Mouse (Mus musculus) forebrain, postnatal 0 days (tissue): Measurements from ENCODE around the gene Mapk8ip3. TPM values are rescaled to one million over a fixed set of nuclear protein-coding genes. Genes with fewer than 3 reads are reported as not detected.
A peak's percentile ranks its signal among the peaks of the same experiment; 100 is the strongest.

ENCODE experiments used
- ATAC-seq: fragments of 200-750 bp; cut with Nextera tagmentation; 2 replicates; pipeline ENCODE4 v1.8.0; 2017; ENCODE audit warnings: mild to moderate bottlenecking, moderate library complexity
- DNase-seq: peaks from one replicate; pipeline ENCODE4 v3.0.0-alpha.2; 2015
- H3K27ac ChIP-seq: fragments of 300-500 bp; sonication (generic); 2 replicates; pipeline ENCODE4 v1.5.1; 2014; ENCODE audit warnings: low read depth, mild to moderate bottlenecking, antibody characterized with exemption, low read length, moderate library complexity, mixed read lengths
- H3K27me3 ChIP-seq: fragments of 300-500 bp; sonication (generic); 2 replicates; pipeline ENCODE4 v1.6.1; 2014; ENCODE audit warnings: mild to moderate bottlenecking, low read length, mixed read lengths; ENCODE audit not compliant: insufficient read depth
- H3K36me3 ChIP-seq: fragments of 300-500 bp; sonication (generic); 2 replicates; pipeline ENCODE4 v1.6.1; 2014; ENCODE audit warnings: mild to moderate bottlenecking, moderate library complexity; ENCODE audit not compliant: insufficient read depth
- H3K4me1 ChIP-seq: fragments of 300-500 bp; sonication (generic); 2 replicates; pipeline ENCODE4 v1.6.1; 2014; ENCODE audit warnings: antibody characterized with exemption; ENCODE audit not compliant: insufficient read depth
- H3K4me2 ChIP-seq: fragments of 300-500 bp; sonication (generic); 2 replicates; pipeline ENCODE4 v1.6.1; 2014; ENCODE audit warnings: low read depth, mild to moderate bottlenecking, moderate library complexity
- H3K4me3 ChIP-seq: fragments of 300-500 bp; sonication (generic); 2 replicates; pipeline ENCODE4 v1.5.1; 2014; ENCODE audit warnings: low read depth, low read length, mixed read lengths
- H3K9ac ChIP-seq: fragments of 300-500 bp; sonication (generic); 2 replicates; pipeline ENCODE4 v1.6.1; 2014; ENCODE audit warnings: mild to moderate bottlenecking
- H3K9me3 ChIP-seq: fragments of 300-500 bp; sonication (generic); 2 replicates; pipeline ENCODE4 v1.6.1; 2016; ENCODE audit warnings: low read length
- CTCF ChIP-seq: sonication (generic); IDR thresholded peaks from 2 replicates; pipeline ENCODE4 v1.5.1; 2016; ENCODE audit warnings: antibody characterized with exemption, control low read depth, low read depth
- WGBS: fragments of 180-500 bp; shearing (Covaris S2); extraction: QIAGEN DNeasy Blood & Tissue Kit; methylation state at CpG from one replicate; pipeline ENCODE4 v1.1.7; 2014; 5-methylcytosine and 5-hydroxymethylcytosine counted together
- polyA plus RNA-seq: library from polyadenylated mRNA; unstranded; fragments of >200 nt; fragmentation: Nextera tagmentation; extraction: Ambion mirVana; gene quantifications from 2 replicates; pipeline ENCODE4 v1.2.1, GENCODE M21; 2015
- total RNA-seq: library from RNA; depleted of rRNA; stranded (reverse); fragments of >200 nt; gene quantifications from 2 replicates; pipeline ENCODE4 v1.2.3, GENCODE M21; 2014

The Mapk8ip3 gene
- total and polyA plus RNA-seq, 2 experiments from 2014 or later, result 65.1 to 151 TPM

GRCm38 (mm10) chr17:24874405-24874745, 62.4 kb downstream of the Mapk8ip3 start:
- WGBS, result 50% methylated on average over 1 of the region's 1 CpGs
- Histone ChIP-seq H3K36me3 (no peaks in the 10 kb centered on the region), H3K9me3 (no peaks in the 10 kb centered on the region), H3K9ac (no peak overlapping the region), H3K4me2 (no peak overlapping the region), H3K27me3 (no peaks in the 10 kb centered on the region), H3K4me3 (no peak overlapping the region), H3K4me1 (no peaks in the 10 kb centered on the region), H3K27ac (no peak overlapping the region)
- no peak for TF ChIP-seq CTCF
- DNase-seq, result no peak
- ATAC-seq, result no peak

GRCm38 (mm10) chr17:24873695-24874404, 62.9 kb downstream of the Mapk8ip3 start:
- no peak for DNase-seq
- H3K4me1 ChIP-seq, result no peaks in the 10 kb centered on the region
- no peak overlapping the region for H3K27ac ChIP-seq
- 40% methylated on average over 4 of the region's 4 CpGs for WGBS
- no peak overlapping the region for H3K9ac ChIP-seq
- no peaks in the 10 kb centered on the region for H3K9me3 ChIP-seq
- no peak overlapping the region for H3K4me2 ChIP-seq
- no peak for TF ChIP-seq CTCF
- no peak overlapping the region for H3K4me3 ChIP-seq
- no peak for ATAC-seq
- H3K36me3 ChIP-seq, result no peaks in the 10 kb centered on the region
- no peaks in the 10 kb centered on the region for H3K27me3 ChIP-seq

- H3K9me3 ChIP-seq, result no peaks in the 10 kb centered on the region
- H3K4me3 ChIP-seq, result no peak overlapping the region
- DNase-seq, result no peak
- peaks cover 17% of the 10 kb centered on the region; the same call in 1 of the 2 replicates for H3K36me3 ChIP-seq
- H3K4me1 ChIP-seq, result no peaks in the 10 kb centered on the region
- no peaks in the 10 kb centered on the region for H3K27me3 ChIP-seq
- 94% methylated on average over 10 of the region's 10 CpGs for WGBS
- no peak for TF ChIP-seq CTCF
- H3K9ac ChIP-seq, result no peak overlapping the region
- H3K27ac ChIP-seq, result no peak overlapping the region
- H3K4me2 ChIP-seq, result no peak overlapping the region
- no peak for ATAC-seq
Observed at GRCm38 (mm10) chr17:24867914-24868313, 68.9 kb downstream of the Mapk8ip3 start.

- 91% methylated on average over 8 of the region's 8 CpGs for WGBS
- DNase-seq (no peak), ATAC-seq (no peak)
- H3K4me3 ChIP-seq, result no peak within 1 kb of the TSS
- no peak within 1 kb of the TSS for H3K27ac ChIP-seq
- H3K4me2 ChIP-seq, result no peak within 1 kb of the TSS
- H3K36me3 ChIP-seq, result peaks cover 35% of the 10 kb centered on the region
- H3K9ac ChIP-seq, result no peak within 1 kb of the TSS
- no peaks in the 10 kb centered on the region for H3K4me1 ChIP-seq
- no peak for TF ChIP-seq CTCF
- H3K27me3 ChIP-seq, result no peaks in the 10 kb centered on the region
- H3K9me3 ChIP-seq, result no peaks in the 10 kb centered on the region
Observed at GRCm38 (mm10) chr17:24865776-24866175, 71.0 kb downstream of the Mapk8ip3 start, which contains the start of gene Igfals. Gene Igfals (plus strand): TSS chr17:24865997.

- Histone ChIP-seq H3K9ac (no peak overlapping the region), H3K4me3 (no peak overlapping the region), H3K9me3 (no peaks in the 10 kb centered on the region), H3K27me3 (no peaks in the 10 kb centered on the region), H3K4me1 (no peaks in the 10 kb centered on the region), H3K36me3 (peaks cover 49% of the 10 kb centered on the region), H3K4me2 (no peak overlapping the region), H3K27ac (no peak overlapping the region)
- ATAC-seq (no peak), DNase-seq (no peak)
- no peak for TF ChIP-seq CTCF
- 96% methylated on average over 3 of the region's 3 CpGs for WGBS
Observed at GRCm38 (mm10) chr17:24861785-24862184, 75.0 kb downstream of the Mapk8ip3 start.

- Histone ChIP-seq H3K36me3 (peaks cover 64% of the 10 kb centered on the region), H3K9ac (no peak overlapping the region), H3K27me3 (no peaks in the 10 kb centered on the region), H3K4me3 (no peak overlapping the region), H3K4me1 (no peaks in the 10 kb centered on the region), H3K9me3 (no peaks in the 10 kb centered on the region), H3K27ac (no peak overlapping the region), H3K4me2 (no peak overlapping the region)
- ATAC-seq (no peak), DNase-seq (no peak)
- 90% methylated on average over 8 of the region's 8 CpGs for WGBS
- no peak for TF ChIP-seq CTCF
Observed at GRCm38 (mm10) chr17:24860076-24860475, 76.7 kb downstream of the Mapk8ip3 start.

- peak; percentile 61 for ATAC-seq
- no peak for TF ChIP-seq CTCF
- no peak for DNase-seq
Observed at GRCm38 (mm10) chr17:24858967-24859366, 77.8 kb downstream of the Mapk8ip3 start.

More at GRCm38 (mm10) chr17:24858967-24859366, 77.8 kb downstream of the Mapk8ip3 start:
- H3K4me2 ChIP-seq, result no peak overlapping the region
- no peaks in the 10 kb centered on the region for H3K9me3 ChIP-seq
- no peaks in the 10 kb centered on the region for H3K4me1 ChIP-seq
- WGBS, result 78% methylated on average over 6 of the region's 6 CpGs
- peaks cover 65% of the 10 kb centered on the region for H3K36me3 ChIP-seq
- H3K27me3 ChIP-seq, result no peaks in the 10 kb centered on the region
- no peak overlapping the region for H3K27ac ChIP-seq
- H3K9ac ChIP-seq, result no peak overlapping the region
- H3K4me3 ChIP-seq, result no peak overlapping the region
